Mouse (Mus musculus) limb, embryonic 14.5 days (tissue): ENCODE measurements at regions not wholly inside any gene's neighbourhood (a gene's known extent, or its start where the extent isn't known, plus 50 kb on each side); places are given as distances from the start of the nearest gene placed in this dataset.

Experiments used
- ATAC-seq: fragments of 200-750 bp; cut with Nextera tagmentation; 2 replicates; pipeline ENCODE4 v1.8.0; 2017; ENCODE audit warnings: low read depth, moderate number of reproducible peaks, moderate TSS enrichment; ENCODE audit not compliant: low FRiP score
- DNase-seq: peaks from one replicate; pipeline ENCODE4 v3.0.0-alpha.2; 2015; ENCODE audit warnings: low spot score
- H3K27ac ChIP-seq: fragments of 300-500 bp; sonication (generic); replicated peaks from 2 replicates; pipeline ENCODE4 v1.5.1; 2014; ENCODE audit warnings: low read depth, mild to moderate bottlenecking, low read length, moderate library complexity, mixed read lengths
- H3K27me3 ChIP-seq: fragments of 300-500 bp; sonication (generic); 2 replicates; pipeline ENCODE4 v1.6.1; 2014; ENCODE audit warnings: low read length, mixed read lengths; ENCODE audit not compliant: control insufficient read depth, insufficient read depth
- H3K36me3 ChIP-seq: fragments of 300-500 bp; sonication (generic); 2 replicates; pipeline ENCODE4 v1.6.1; 2014; ENCODE audit warnings: mild to moderate bottlenecking, low read length, moderate library complexity, mixed read lengths; ENCODE audit not compliant: control insufficient read depth, insufficient read depth
- H3K4me1 ChIP-seq: fragments of 300-500 bp; sonication (generic); 2 replicates; pipeline ENCODE4 v1.6.1; 2014; ENCODE audit warnings: antibody characterized with exemption, low read length, mixed read lengths; ENCODE audit not compliant: control insufficient read depth, insufficient read depth
- H3K4me2 ChIP-seq: fragments of 300-500 bp; sonication (generic); replicated peaks from 2 replicates; pipeline ENCODE4 v1.6.1; 2014; ENCODE audit warnings: low read depth, mild to moderate bottlenecking, low read length, moderate library complexity; ENCODE audit not compliant: severe bottlenecking
- H3K4me3 ChIP-seq: fragments of 300-500 bp; sonication (generic); replicated peaks from 2 replicates; pipeline ENCODE4 v1.5.1; 2014; ENCODE audit warnings: low read length
- H3K9ac ChIP-seq: fragments of 300-500 bp; sonication (generic); 2 replicates; pipeline ENCODE4 v1.6.1; 2014; ENCODE audit warnings: mild to moderate bottlenecking, low read depth, low read length, moderate library complexity; ENCODE audit not compliant: severe bottlenecking
- H3K9me3 ChIP-seq: fragments of 300-500 bp; sonication (generic); 2 replicates; pipeline ENCODE4 v1.6.1; 2016; ENCODE audit warnings: low read length; ENCODE audit not compliant: control insufficient read depth
- POLR2A ChIP-seq: fragments of 200-500 bp; IDR thresholded peaks from 2 replicates; pipeline ENCODE4 v1.8.0; 2012; ENCODE audit warnings: inconsistent platforms, mild to moderate bottlenecking, moderate library complexity, borderline replicate concordance; ENCODE audit not compliant: insufficient read depth, insufficient read length; ENCODE audit errors: extremely low read depth
- WGBS: fragments of 180-500 bp; shearing (Covaris S2); extraction: QIAGEN DNeasy Blood & Tissue Kit; methylation state at CpG from one replicate; pipeline ENCODE4 v1.1.7; 2014; 5-methylcytosine and 5-hydroxymethylcytosine counted together

GRCm38 (mm10) chr17:83985333-83985790 lies 137.6 kb upstream of the Haao start:
- WGBS = 24% methylated on average over 17 of the region's 17 CpGs
- H3K27me3 ChIP-seq = no peaks in the 10 kb centered on the region
- DNase-seq (peak; percentile 15), ATAC-seq (no peak)
- H3K9ac ChIP-seq = no peak overlapping the region
- H3K4me3 ChIP-seq = no peak overlapping the region
- TF ChIP-seq POLR2A = no peak
- peaks cover 78% of the 10 kb centered on the region for H3K4me1 ChIP-seq
- no peaks in the 10 kb centered on the region for H3K36me3 ChIP-seq
- H3K4me2 ChIP-seq = 0 out of 2 replicates have a peak overlapping the region, but pooled peaks have one; percentile 2
- no peaks in the 10 kb centered on the region for H3K9me3 ChIP-seq
- peak overlapping the region; percentile 75 for H3K27ac ChIP-seq

GRCm38 (mm10) chr17:83983837-83984388 lies 136.2 kb upstream of the Haao start:
- ATAC-seq (no peak), DNase-seq (no peak)
- H3K4me1 ChIP-seq = peaks cover 76% of the 10 kb centered on the region
- no peak overlapping the region for H3K4me3 ChIP-seq
- no peak overlapping the region for H3K4me2 ChIP-seq
- WGBS = 84% methylated on average over 9 of the region's 9 CpGs
- H3K9ac ChIP-seq = no peak overlapping the region
- no peak for TF ChIP-seq POLR2A
- H3K9me3 ChIP-seq = no peaks in the 10 kb centered on the region
- H3K36me3 ChIP-seq = no peaks in the 10 kb centered on the region
- H3K27ac ChIP-seq = peak overlapping the region; percentile 75
- H3K27me3 ChIP-seq = no peaks in the 10 kb centered on the region

- peak; percentile 66 for ATAC-seq
- peak; percentile 79 for DNase-seq
- TF ChIP-seq POLR2A = no peak
- Histone ChIP-seq H3K4me2 (peak overlapping the region; percentile 4; the same call in 1 of the 2 replicates), H3K4me3 (no peak overlapping the region), H3K36me3 (no peaks in the 10 kb centered on the region), H3K27me3 (no peaks in the 10 kb centered on the region), H3K27ac (peak overlapping the region; percentile 77), H3K9me3 (no peaks in the 10 kb centered on the region), H3K9ac (no peak overlapping the region), H3K4me1 (peaks cover 74% of the 10 kb centered on the region)
- 33% methylated on average over 18 of the region's 18 CpGs for whole genome bisulfite sequencing
Observed at GRCm38 (mm10) chr17:83983070-83983836, 135.5 kb upstream of the Haao start.

GRCm38 (mm10) chr17:83982700-83983069 lies 134.9 kb upstream of the Haao start:
- H3K9ac ChIP-seq = no peak overlapping the region
- peak overlapping the region; percentile 77 for H3K27ac ChIP-seq
- WGBS = 55% methylated on average over 8 of the region's 8 CpGs
- DNase-seq (no peak), ATAC-seq (no peak)
- TF ChIP-seq POLR2A = no peak
- H3K36me3 ChIP-seq = no peaks in the 10 kb centered on the region
- peaks cover 68% of the 10 kb centered on the region for H3K4me1 ChIP-seq
- no peak overlapping the region for H3K4me3 ChIP-seq
- H3K4me2 ChIP-seq = 0 out of 2 replicates have a peak overlapping the region, but pooled peaks have one; percentile 4
- no peaks in the 10 kb centered on the region for H3K9me3 ChIP-seq
- no peaks in the 10 kb centered on the region for H3K27me3 ChIP-seq

- no peak overlapping the region for H3K4me2 ChIP-seq
- WGBS = 41% methylated on average over 7 of the region's 7 CpGs
- H3K9ac ChIP-seq = no peak overlapping the region
- TF ChIP-seq POLR2A = no peak
- H3K36me3 ChIP-seq = no peaks in the 10 kb centered on the region
- no peaks in the 10 kb centered on the region for H3K27me3 ChIP-seq
- peak; percentile 44 for DNase-seq
- peak; percentile 38; the same call in 1 of the 2 replicates for ATAC-seq
- H3K27ac ChIP-seq = 0 out of 2 replicates have a peak overlapping the region, but pooled peaks have one; percentile 48
- no peak overlapping the region for H3K4me3 ChIP-seq
- H3K4me1 ChIP-seq = peaks cover 42% of the 10 kb centered on the region
- H3K9me3 ChIP-seq = no peaks in the 10 kb centered on the region
Observed at GRCm38 (mm10) chr17:83978858-83979470, 131.2 kb upstream of the Haao start.
